ENCODE assay signal across 11 mouse cellular contexts in genomic region chr11:45830743-45831310, GRCm38 (mm10). TPM values are rescaled to one million over a fixed set of nuclear protein-coding genes. Genes with fewer than 3 reads are reported as not detected.
DNase-seq lines count a peak whose midpoint lies in the region; ATAC-seq and TF ChIP-seq lines count a peak whose summit lies in the region.
"Had no signal": no experiment of that assay in that cellular context is flagged by ENCODE, and none has a peak within 500 bp of the region (broad histone marks: within the 10 kb centered on the region; RNA-seq: fewer than 3 reads in every experiment).

No protein-coding gene starts in this region.

- ATAC-seq in lung, embryonic 15.5 days (ENCODE audit: borderline replicate concordance, extremely low read depth, low FRiP score, low TSS enrichment) = peak; percentile 84; the same call in 1 of the 2 replicates
- ATAC-seq in heart, postnatal 0 days (ENCODE audit: insufficient read depth, low read depth) = peak; percentile 89
- ATAC-seq in stomach, embryonic 15.5 days (ENCODE audit: insufficient read depth, low FRiP score, low read depth) = peak; percentile 29; the same call in 1 of the 2 replicates
- no peak for ATAC-seq in megakaryocyte, adult 5-6 weeks (ENCODE audit: poor library complexity, severe bottlenecking)
- ATAC-seq in hindbrain, postnatal 0 days = no peak

- no peaks in the 10 kb centered on the region for H3K9me3 ChIP-seq in lung, embryonic 15.5 days
- no peaks in the 10 kb centered on the region for H3K9me3 ChIP-seq in heart, postnatal 0 days (replicated peaks; ENCODE audit: control insufficient read depth, low read length)
- no peaks in the 10 kb centered on the region for H3K9me3 ChIP-seq in stomach, embryonic 15.5 days
- H3K9me3 ChIP-seq in hindbrain, postnatal 0 days (ENCODE audit: low read length) = no peaks in the 10 kb centered on the region
- H3K9me3 ChIP-seq: hindbrain, embryonic 13.5 days had no signal

- no peak for TF ChIP-seq EP300 in heart, postnatal 0 days (IDR thresholded peaks at IDR 0.05; ENCODE audit: low read depth)

- peak; percentile 27 for DNase-seq in gastrocnemius, adult 2 months
- DNase-seq in gastrocnemius, postnatal 10 days = no peak
- no peak for DNase-seq in lung, adult 18-20 months
- peak; percentile 79 for DNase-seq in heart, postnatal 0 days (ENCODE audit: low spot score)
- no peak for DNase-seq in hindbrain, postnatal 0 days (ENCODE audit: low spot score)
- DNase-seq: cerebellum, postnatal 14 days; thymus, postnatal 4 days had no signal

- H3K4me2 ChIP-seq in lung, embryonic 15.5 days = no peak overlapping the region
- peak overlapping the region; percentile 20; the same call in 1 of the 2 replicates for H3K4me2 ChIP-seq in heart, postnatal 0 days (ENCODE audit: low read depth, low read length)
- H3K4me2 ChIP-seq in stomach, embryonic 15.5 days = no peak overlapping the region
- H3K4me2 ChIP-seq in hindbrain, postnatal 0 days (ENCODE audit: low read depth, low read length) = no peak overlapping the region
- H3K4me2 ChIP-seq: hindbrain, embryonic 13.5 days had no signal

- intact Hi-C loops in gastrocnemius, adult 2 months (cut with DNase I) = no loop called here

- peak overlapping the region; percentile 77 for H3K27ac ChIP-seq in gastrocnemius, adult 2 months
- peak overlapping the region; percentile 46 for H3K27ac ChIP-seq in lung, embryonic 15.5 days
- peak overlapping the region; percentile 81 for H3K27ac ChIP-seq in heart, postnatal 0 days (ENCODE audit: low read depth)
- peak overlapping the region; percentile 38 for H3K27ac ChIP-seq in stomach, embryonic 15.5 days
- H3K27ac ChIP-seq in hindbrain, postnatal 0 days = no peak overlapping the region
- H3K27ac ChIP-seq: hindbrain, embryonic 13.5 days had no signal

- H3K4me1 ChIP-seq in lung, embryonic 15.5 days = 0 out of 2 replicates have a peak, but pooled peaks cover 5% of the 10 kb centered on the region
- H3K4me1 ChIP-seq in heart, postnatal 0 days (ENCODE audit: control insufficient read depth, insufficient read depth) = peaks cover 16% of the 10 kb centered on the region
- no peaks in the 10 kb centered on the region for H3K4me1 ChIP-seq in stomach, embryonic 15.5 days
- no peaks in the 10 kb centered on the region for H3K4me1 ChIP-seq in hindbrain, postnatal 0 days (ENCODE audit: insufficient read depth, low read length)
- H3K4me1 ChIP-seq: hindbrain, embryonic 13.5 days had no signal

- TF ChIP-seq CTCF in gastrocnemius, adult 2 months (IDR thresholded peaks at IDR 0.05) = no peak
- TF ChIP-seq CTCF in heart, postnatal 0 days (IDR thresholded peaks at IDR 0.05; ENCODE audit: low read depth) = no peak
- TF ChIP-seq CTCF in hindbrain, postnatal 0 days (IDR thresholded peaks at IDR 0.05; ENCODE audit: low read depth) = no peak

- no peaks in the 10 kb centered on the region for H3K27me3 ChIP-seq in lung, embryonic 15.5 days
- no peaks in the 10 kb centered on the region for H3K27me3 ChIP-seq in heart, postnatal 0 days (ENCODE audit: control insufficient read depth, insufficient read depth, low read length)
- H3K27me3 ChIP-seq in stomach, embryonic 15.5 days (replicated peaks) = no peaks in the 10 kb centered on the region
- no peaks in the 10 kb centered on the region for H3K27me3 ChIP-seq in hindbrain, postnatal 0 days (ENCODE audit: insufficient read depth, low read length)
- H3K27me3 ChIP-seq: hindbrain, embryonic 13.5 days had no signal

- WGBS in lung, embryonic 15.5 days = 39% methylated on average over 8 of the region's 9 CpGs
- WGBS in heart, postnatal 0 days = 25% methylated on average over 9 of the region's 9 CpGs
- 36% methylated on average over 9 of the region's 9 CpGs for WGBS in stomach, embryonic 15.5 days
- 51% methylated on average over 9 of the region's 9 CpGs for WGBS in hindbrain, postnatal 0 days

- no peak overlapping the region for H3K9ac ChIP-seq in lung, embryonic 15.5 days
- H3K9ac ChIP-seq in heart, postnatal 0 days (replicated peaks; ENCODE audit: low read depth, low read length) = no peak overlapping the region
- H3K9ac ChIP-seq in stomach, embryonic 15.5 days = no peak overlapping the region
- no peak overlapping the region for H3K9ac ChIP-seq in hindbrain, postnatal 0 days (replicated peaks; ENCODE audit: low read length)
- H3K9ac ChIP-seq: hindbrain, embryonic 13.5 days had no signal

- H3K4me3 ChIP-seq in gastrocnemius, adult 2 months = peak overlapping the region; percentile 38
- no peak overlapping the region for H3K4me3 ChIP-seq in lung, embryonic 15.5 days
- no peak overlapping the region for H3K4me3 ChIP-seq in heart, postnatal 0 days (ENCODE audit: low read depth, low read length)
- no peak overlapping the region for H3K4me3 ChIP-seq in stomach, embryonic 15.5 days (replicated peaks)
- no peak overlapping the region for H3K4me3 ChIP-seq in hindbrain, postnatal 0 days (ENCODE audit: low read length)
- H3K4me3 ChIP-seq: hindbrain, embryonic 13.5 days had no signal

- H3K36me3 ChIP-seq in lung, embryonic 15.5 days = no peaks in the 10 kb centered on the region
- H3K36me3 ChIP-seq in heart, postnatal 0 days (replicated peaks; ENCODE audit: control insufficient read depth, insufficient read depth, low read length) = no peaks in the 10 kb centered on the region
- H3K36me3 ChIP-seq in stomach, embryonic 15.5 days = no peaks in the 10 kb centered on the region
- H3K36me3 ChIP-seq in hindbrain, postnatal 0 days (ENCODE audit: insufficient read depth, low read length) = no peaks in the 10 kb centered on the region
- H3K36me3 ChIP-seq: hindbrain, embryonic 13.5 days had no signal

RNA-seq across cellular contexts. Expression of gene Clint1, which starts 21.0 kb away (rescaled TPM):
- 10 to 100 TPM; 40.2 to 44.9 TPM for total RNA-seq in gastrocnemius, adult 2 months (2021)
- total RNA-seq in gastrocnemius, postnatal 10 days (2021) = 10 to 100 TPM; 44.9 to 51.3 TPM
- polyA plus RNA-seq in lung, embryonic 15.5 days (2015; fragmentation: Nextera tagmentation; extraction: Ambion mirVana) = 72.1 and 76.4 TPM in 2 replicates
- total RNA-seq in heart, postnatal 0 days (2014; rRNA removed; ENCODE audit: low replicate concordance) = 32.3 and 33.8 TPM in 2 replicates
- polyA plus RNA-seq in heart, postnatal 0 days (2015; fragmentation: Nextera tagmentation; extraction: Ambion mirVana) = 28.8 and 30.1 TPM in 2 replicates
- 82.8 and 86.4 TPM in 2 replicates for polyA plus RNA-seq in stomach, embryonic 15.5 days (2015; fragmentation: Nextera tagmentation; extraction: Ambion mirVana)
- total RNA-seq in megakaryocyte, adult 5-6 weeks (2015) = 146 and 147 TPM in 2 replicates
- total RNA-seq in megakaryocyte, adult 5-6 weeks (2017) = 172 and 194 TPM in 2 replicates
- 26.5 and 30.4 TPM in 2 replicates for total RNA-seq in hindbrain, postnatal 0 days (2014; rRNA removed)
- 31.0 and 31.8 TPM in 2 replicates for polyA plus RNA-seq in hindbrain, postnatal 0 days (2015; fragmentation: Nextera tagmentation; extraction: Ambion mirVana)

Comparison
In these comparisons a context has a peak if more than half of its experiments do, and no peak if none do; other contexts are left out.
1. DNase-seq: peak in gastrocnemius, adult 2 months (single experiment) and heart, postnatal 0 days (single experiment); none in gastrocnemius, postnatal 10 days (single experiment), lung, adult 18-20 months (0 of 2) and hindbrain, postnatal 0 days (single experiment).
2. ATAC-seq: peak in lung, embryonic 15.5 days (single experiment), heart, postnatal 0 days (single experiment) and stomach, embryonic 15.5 days (single experiment); none in megakaryocyte, adult 5-6 weeks (single experiment) and hindbrain, postnatal 0 days (single experiment).